Mouse (Mus musculus): ENCODE data around the gene Pdcl3.

DNA sequence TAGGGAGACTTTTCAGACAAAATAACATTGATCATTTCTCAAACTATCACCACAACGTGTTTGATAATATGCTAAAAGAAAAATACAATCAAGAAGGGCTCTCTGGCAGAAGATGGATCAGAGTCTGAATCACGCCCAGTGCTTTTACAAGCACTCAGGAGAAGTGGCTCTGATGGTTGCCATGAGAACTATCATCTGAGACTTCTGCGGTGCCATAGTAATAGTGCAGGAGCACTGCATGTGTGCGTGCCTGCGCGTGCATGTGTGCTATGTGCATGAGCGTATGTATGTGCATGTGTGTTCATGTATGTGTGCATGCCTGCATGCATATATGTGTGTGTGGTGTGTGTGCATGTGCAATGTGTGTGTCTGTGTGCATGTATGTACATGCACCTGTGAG, 43.8 kb downstream of the Pdcl3 start:
- no peak for TF ChIP-seq CTCF (IDR thresholded peaks at IDR 0.05; ENCODE audit: control insufficient read depth, insufficient read depth, insufficient replicate concordance, low read depth, low read length)
- no peak for TF ChIP-seq POLR2A (IDR thresholded peaks at IDR 0.05; ENCODE audit: control insufficient read depth, low read depth, low read length)

Data from testis, adult 2 months (tissue).